Mouse (Mus musculus): Measurements from ENCODE around the gene Porcn.

Gene Porcn

DNA sequence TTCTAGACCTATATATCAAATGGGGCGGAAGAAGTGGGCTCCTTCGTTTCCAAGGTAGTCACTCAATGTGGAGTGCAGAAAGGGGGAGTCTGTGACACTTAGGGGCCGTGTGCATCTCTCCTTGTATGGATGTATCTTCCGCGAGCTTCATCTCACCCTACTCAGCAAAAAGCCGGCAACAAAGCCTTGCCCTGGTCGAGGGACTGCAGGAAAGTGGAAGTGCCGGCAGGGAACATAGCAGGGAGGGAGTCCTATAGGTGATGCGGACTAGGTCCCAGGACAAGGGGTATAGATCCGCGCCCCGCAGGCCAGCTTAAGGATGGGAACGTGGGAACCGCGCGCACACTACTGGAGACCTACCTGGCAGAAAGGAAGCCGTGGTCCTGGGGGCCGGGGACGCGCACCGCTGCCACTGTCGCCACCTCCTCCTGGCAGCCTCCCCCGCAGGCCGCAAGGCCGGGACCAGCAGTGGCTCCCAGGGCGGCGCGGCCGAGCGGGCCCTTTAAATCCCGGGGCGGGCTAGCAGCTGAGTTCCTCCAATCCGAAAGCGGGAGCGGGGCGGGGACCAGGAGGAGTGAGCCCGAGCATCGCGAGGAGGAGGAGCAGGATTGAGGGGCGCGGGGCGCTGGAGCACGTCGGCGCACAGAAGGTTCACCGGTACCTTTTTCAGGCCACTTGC is at the start of gene Porcn:
Gene Porcn (minus strand): TSS at position 511 of the 679 bp plus-strand sequence.
- in situ Hi-C loops (cut with MboI; ENCODE audit: low sequenced_read_pairs), result no loop called here

- in situ Hi-C loops (cut with MboI; ENCODE audit: low sequenced_read_pairs), result no loop called here
Measured at GRCm38 (mm10) chrX:8255807-8256206, 49.5 kb upstream of the Porcn start.

GRCm38 (mm10) chrX:8253711-8254110 is 47.4 kb upstream of the Porcn start:
- in situ Hi-C loops (cut with MboI; ENCODE audit: low sequenced_read_pairs), result no loop called here

DNA sequence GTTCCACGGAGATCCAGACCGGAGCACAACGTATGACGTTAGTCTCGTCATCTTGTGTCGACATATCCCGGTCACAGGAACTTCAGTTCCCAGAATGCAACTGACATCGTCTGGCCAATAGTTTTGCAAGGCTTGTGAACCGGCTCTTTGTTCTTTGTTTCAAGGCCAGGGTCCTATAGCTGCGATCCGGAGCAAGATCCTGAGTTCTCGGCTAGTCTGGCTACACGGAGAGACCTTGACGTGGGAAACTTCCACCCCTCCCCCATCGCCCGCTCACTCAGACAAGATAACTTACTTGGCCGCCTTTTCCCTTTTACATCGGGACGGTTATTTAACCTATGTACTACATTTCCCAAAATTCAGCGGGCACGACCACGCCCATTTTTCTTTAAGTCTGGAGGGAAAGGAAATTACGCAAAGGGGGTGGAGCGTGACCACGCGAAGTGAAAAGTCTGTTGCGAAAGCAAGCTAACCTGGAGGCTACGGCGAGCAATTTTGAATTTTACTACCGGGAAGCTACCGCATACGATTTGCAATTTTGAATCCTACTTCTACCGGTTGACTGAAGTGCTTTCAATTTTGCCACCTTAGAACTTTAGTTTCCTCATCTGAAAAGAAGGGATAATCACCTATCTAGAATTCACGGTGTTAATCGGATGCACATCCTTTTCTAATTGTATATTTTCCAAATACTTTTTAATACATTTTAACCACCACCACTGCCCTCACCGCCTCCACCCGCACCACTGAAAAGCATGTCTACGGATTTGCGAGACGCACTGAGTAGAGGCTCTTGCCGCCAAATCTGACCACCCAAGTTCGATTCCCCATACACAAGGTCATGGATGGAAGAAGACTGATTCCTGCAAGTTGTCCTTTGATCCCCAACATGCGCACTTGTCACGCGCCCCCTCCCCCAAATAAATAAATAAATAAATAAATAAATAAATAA is 46.3 kb upstream of the Porcn start, which contains the start of gene Ftsj1:
Gene Ftsj1 (minus strand): TSS at position 73 of the 952 bp plus-strand sequence.
- in situ Hi-C loops (cut with MboI; ENCODE audit: low sequenced_read_pairs), result no loop called here

GRCm38 (mm10) chrX:8251789-8252333 is 45.5 kb upstream of the Porcn start:
- in situ Hi-C loops (cut with MboI; ENCODE audit: low sequenced_read_pairs), result no loop called here

DNA sequence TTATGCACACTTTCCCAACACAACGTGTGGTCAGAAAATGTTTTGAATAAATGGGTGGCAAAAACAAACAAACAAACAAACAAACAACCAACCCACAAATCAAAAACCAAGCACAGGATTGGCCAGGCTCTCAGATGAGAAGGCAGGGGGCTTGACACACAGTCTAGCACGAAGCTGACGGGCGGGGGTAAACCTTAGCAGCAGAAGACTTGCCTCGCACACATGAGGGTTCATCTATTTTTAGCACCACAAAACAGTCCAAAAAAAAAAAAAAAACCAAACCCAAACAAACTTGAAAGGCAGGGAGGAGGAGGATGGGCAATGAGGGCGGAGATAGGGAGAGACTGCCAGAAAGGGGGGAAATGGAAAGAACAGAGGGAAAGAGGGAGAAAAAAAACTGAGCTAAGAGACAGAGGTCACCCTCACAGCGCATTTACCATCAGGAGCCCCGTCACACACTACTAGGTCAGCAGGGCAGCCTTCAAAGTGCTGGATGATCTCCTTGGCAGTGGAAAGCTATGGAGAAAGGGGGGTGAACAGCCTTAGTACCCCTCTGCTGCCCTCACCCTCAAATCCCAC is 42.3 kb upstream of the Porcn start:
- in situ Hi-C loops (cut with MboI; ENCODE audit: low sequenced_read_pairs), result no loop called here

DNA sequence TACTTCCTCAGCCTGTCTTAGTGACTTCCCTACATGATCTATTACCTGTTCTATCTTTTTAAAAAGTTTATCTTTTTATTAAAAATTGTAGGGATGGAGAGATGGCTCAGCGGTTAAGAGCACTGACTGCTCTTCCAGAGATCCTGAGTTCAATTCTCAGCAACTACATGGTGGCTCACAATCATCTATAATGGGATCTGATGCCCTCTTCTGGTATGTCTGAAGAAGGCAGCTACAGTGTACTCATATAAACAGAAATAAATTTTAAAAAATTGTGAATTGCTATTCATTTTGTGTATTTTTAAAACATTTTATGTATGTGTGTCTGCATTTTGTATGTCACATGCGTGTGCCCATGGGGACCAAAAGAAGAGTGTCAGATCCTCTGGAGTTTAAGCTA is 41.4 kb upstream of the Porcn start:
- in situ Hi-C loops (cut with MboI; ENCODE audit: low sequenced_read_pairs), result no loop called here

DNA sequence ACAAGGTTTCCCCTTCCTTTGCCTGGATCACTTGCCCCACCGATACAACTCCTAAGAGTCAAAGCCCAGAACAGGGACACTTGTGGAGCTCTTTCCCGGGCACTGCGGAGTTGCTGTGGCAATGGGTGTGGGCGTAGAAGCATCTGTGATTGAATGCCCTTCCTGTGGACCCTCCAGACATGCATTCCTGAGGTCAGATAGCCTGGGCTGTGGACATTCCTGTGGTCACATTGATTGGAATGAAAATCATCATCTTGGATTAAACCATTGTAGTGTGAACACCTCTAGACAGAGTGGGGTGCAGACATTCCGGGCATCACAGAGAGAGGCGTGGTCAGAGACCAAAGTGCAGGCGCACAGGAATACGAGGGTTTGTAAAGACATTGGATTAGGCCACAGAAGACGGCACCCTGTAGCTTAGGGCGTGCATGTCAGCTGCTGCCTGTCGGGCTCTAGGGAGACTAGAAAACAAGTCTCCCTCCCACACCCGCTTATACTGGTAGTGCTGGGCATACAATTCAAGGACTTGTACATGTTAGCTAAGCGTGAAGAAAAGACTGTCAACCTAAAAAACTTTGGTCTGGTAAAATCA is 32.6 kb upstream of the Porcn start:
- in situ Hi-C loops (cut with MboI; ENCODE audit: low sequenced_read_pairs), result no loop called here

GRCm38 (mm10) chrX:8236704-8237103 is 30.4 kb upstream of the Porcn start:
- in situ Hi-C loops (cut with MboI; ENCODE audit: low sequenced_read_pairs), result no loop called here

- in situ Hi-C loops (cut with MboI; ENCODE audit: low sequenced_read_pairs), result no loop called here
Measured at GRCm38 (mm10) chrX:8233602-8234001, 27.3 kb upstream of the Porcn start.

DNA sequence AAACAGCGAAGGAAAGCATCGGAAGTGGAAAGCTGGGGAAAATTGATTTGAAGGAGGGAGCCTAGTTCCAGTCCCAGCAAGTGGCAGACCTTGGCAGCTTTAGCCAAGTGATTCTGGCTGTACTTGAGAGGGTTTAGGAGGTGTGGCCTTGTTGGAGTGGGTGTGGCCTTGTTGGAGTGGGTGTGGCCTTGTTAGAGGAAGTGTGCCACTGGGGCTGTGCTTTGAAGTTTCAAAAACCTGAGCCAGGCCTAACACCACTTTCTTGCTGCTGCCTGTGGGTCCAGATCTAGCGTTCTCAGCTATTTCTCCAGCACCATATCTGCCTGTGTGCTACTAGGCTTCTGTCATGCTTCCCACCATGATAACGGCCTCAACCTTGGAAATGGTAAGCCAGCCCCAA is 23.9 kb upstream of the Porcn start:
- in situ Hi-C loops (cut with MboI; ENCODE audit: low sequenced_read_pairs), result no loop called here

GRCm38 (mm10) chrX:8223473-8223872 is 17.1 kb upstream of the Porcn start:
- in situ Hi-C loops (cut with MboI; ENCODE audit: low sequenced_read_pairs), result no loop called here

DNA sequence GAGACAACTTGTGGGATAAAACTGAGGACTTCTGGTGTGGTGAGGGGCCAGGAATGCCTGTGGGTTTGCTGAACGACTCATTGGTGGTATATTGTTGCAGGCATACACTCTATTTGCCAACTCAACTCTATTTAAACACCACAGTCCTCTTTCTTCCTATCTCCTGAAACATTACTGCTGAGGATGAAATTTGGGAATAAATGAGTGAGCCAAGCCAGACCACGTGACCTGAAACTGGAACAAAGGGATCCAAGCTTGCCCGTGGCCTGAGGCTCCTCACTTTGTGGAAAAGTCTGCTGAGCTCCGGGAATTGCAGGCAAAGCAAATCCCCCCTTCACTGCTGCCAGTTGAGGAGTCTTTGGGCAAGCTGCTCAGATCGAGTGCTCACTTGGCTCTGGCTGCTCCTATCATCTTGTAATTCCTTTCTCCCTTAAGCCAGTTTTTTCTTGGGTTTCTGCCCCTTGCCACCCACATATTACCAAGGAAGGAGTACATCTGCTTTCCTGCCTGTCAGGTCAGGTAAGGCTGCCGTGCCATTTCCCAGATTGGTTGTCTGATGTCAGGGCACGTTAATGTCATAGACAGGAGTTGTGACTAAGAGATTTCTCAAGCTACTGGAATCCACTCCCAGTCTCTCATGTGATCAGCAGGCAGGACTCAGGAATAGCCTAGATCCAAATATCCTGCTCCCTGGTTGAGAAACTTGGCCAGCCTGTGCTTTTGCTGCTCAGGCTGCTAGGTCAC is 16.5 kb upstream of the Porcn start:
- in situ Hi-C loops (cut with MboI; ENCODE audit: low sequenced_read_pairs), result no loop called here

DNA sequence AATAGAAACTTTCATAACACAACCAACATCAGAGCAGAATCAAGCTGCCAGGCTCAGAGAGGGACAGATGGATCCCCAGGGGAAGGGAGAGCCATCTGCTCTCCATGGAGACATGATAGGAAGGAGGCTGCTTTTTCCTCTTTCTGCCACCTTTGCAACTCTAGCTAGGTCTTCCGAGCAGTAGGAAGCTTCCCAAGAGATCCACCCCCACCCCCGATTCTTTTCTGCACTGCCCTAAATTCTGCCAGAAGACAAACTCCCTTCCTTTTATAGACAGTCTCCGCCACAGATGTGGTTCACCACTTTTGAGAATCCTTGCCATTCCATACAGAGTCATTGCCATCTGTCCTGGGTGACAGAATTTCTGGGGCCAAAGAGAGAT is 16.0 kb upstream of the Porcn start:
- in situ Hi-C loops (cut with MboI; ENCODE audit: low sequenced_read_pairs), result no loop called here

- in situ Hi-C loops (cut with MboI; ENCODE audit: low sequenced_read_pairs), result no loop called here
Measured at GRCm38 (mm10) chrX:8219651-8220050, 13.3 kb upstream of the Porcn start.

- in situ Hi-C loops (cut with MboI; ENCODE audit: low sequenced_read_pairs), result no loop called here
Measured at GRCm38 (mm10) chrX:8218114-8218513, 11.8 kb upstream of the Porcn start.

DNA sequence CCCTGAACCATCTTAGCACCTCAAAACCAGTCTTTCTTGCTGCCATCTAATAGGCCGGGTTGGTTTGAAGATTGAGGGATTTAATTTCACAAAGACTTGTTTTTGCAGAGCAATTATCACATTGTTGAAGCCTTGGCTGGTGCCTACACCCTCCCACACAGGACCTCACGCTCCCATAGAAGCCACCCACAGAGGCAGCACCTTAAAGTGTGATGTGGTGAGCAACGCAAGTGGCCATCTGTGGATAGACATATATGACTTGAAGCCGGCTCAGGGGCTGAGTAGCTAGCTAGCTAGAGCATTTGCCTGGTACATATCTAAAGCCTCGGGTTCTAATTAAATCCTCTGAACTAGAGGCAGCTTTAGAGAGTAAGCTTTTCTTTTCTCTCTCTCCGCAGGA is 11.1 kb upstream of the Porcn start:
- in situ Hi-C loops (cut with MboI; ENCODE audit: low sequenced_read_pairs), result no loop called here

GRCm38 (mm10) chrX:8211490-8212207 is 5.3 kb upstream of the Porcn start:
- in situ Hi-C loops (cut with MboI; ENCODE audit: low sequenced_read_pairs), result no loop called here

- in situ Hi-C loops (cut with MboI; ENCODE audit: low sequenced_read_pairs), result no loop called here
Measured at GRCm38 (mm10) chrX:8209720-8210119, 3.4 kb upstream of the Porcn start.

DNA sequence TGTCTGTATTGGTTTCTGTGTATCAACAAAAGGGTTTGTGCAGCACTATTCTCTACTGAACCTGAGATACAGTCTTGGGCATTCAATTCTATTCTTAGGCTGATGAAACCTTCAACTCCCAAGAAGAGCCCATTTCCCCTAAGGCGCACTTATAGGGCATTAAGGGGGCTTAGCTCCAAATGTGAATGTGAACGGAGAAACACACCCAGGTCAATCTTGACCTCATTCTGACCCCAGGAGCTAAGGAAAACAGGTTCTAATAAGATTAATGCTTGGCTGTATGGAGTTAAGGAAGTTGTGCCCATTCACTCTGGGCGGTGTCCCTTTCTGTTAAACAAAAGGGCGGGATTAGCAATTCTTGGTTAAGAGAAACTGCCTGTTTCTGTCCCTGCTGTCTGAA is 899 bp upstream of the Porcn start:
- in situ Hi-C loops (cut with MboI; ENCODE audit: low sequenced_read_pairs), result no loop called here

All from CH12F3 (cell line).